In the genomic region with DNA sequence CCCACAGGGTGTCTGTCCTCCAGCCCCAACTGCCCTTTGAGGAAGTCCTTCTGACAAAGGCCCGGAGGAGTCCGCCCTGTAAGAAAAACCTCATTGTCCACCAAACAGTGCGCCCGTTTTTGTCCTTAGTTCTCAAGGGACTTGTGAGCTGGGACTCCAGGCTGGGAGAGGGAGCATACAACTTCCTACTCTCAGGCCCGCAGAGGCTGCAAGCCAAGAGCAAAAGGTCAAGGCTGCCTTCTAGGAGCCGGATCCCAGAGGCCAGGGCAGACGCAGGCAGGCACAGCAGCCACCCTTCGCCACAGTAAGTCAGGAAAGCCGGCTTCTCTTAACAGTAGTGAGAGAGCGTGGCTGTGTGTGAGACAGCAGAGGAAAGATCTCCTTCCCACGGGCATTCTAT, we compare ENCODE assay signal across 10 mouse cellular contexts. TPM values are rescaled to one million over a fixed set of nuclear protein-coding genes. Genes with fewer than 3 reads are reported as not detected.
DNase-seq lines count a peak whose midpoint lies in the region; ATAC-seq lines count a peak whose summit lies in the region.
"Had no signal": no experiment of that assay in that cellular context is flagged by ENCODE, and none has a peak within 500 bp of the region (broad histone marks: within the 10 kb centered on the region; RNA-seq: fewer than 3 reads in every experiment).

No protein-coding gene starts in this region.

- H3K27me3 ChIP-seq in midbrain, embryonic 10.5 days (ENCODE audit: low read depth, poor library complexity, severe bottlenecking), result peaks cover 42% of the 10 kb centered on the region
- H3K27me3 ChIP-seq in midbrain, embryonic 16.5 days (ENCODE audit: control insufficient read depth, insufficient read depth, low read depth, low read length), result no peaks in the 10 kb centered on the region

- ATAC-seq in midbrain, embryonic 16.5 days, result no peak
- ATAC-seq in activated CD4-positive, CD25-positive, alpha-beta regulatory T cell, adult 4 months, result no peak

- H3K4me3 ChIP-seq in midbrain, embryonic 10.5 days, result no peak overlapping the region
- no peak overlapping the region for H3K4me3 ChIP-seq in midbrain, embryonic 16.5 days (ENCODE audit: low read depth, low read length)
- H3K4me3 ChIP-seq: embryonic facial prominence, embryonic 12.5 days had no signal

- no peaks in the 10 kb centered on the region for H3K36me3 ChIP-seq in midbrain, embryonic 10.5 days
- H3K36me3 ChIP-seq in midbrain, embryonic 16.5 days (ENCODE audit: control insufficient read depth, insufficient read depth, low read length), result no peaks in the 10 kb centered on the region
- H3K36me3 ChIP-seq: embryonic facial prominence, embryonic 12.5 days had no signal

- H3K4me1 ChIP-seq in midbrain, embryonic 10.5 days, result peaks cover 42% of the 10 kb centered on the region
- H3K4me1 ChIP-seq in midbrain, embryonic 16.5 days (ENCODE audit: control insufficient read depth, insufficient read depth, low read length), result peaks cover 6% of the 10 kb centered on the region

- H3K27ac ChIP-seq in midbrain, embryonic 10.5 days (replicated peaks), result peak overlapping the region; percentile 77
- H3K27ac ChIP-seq in midbrain, embryonic 16.5 days (ENCODE audit: low read length), result no peak overlapping the region
- H3K27ac ChIP-seq: embryonic facial prominence, embryonic 12.5 days had no signal

- whole genome bisulfite sequencing in midbrain, embryonic 10.5 days, result 23% methylated on average over 11 of the region's 11 CpGs
- 31% methylated on average over 11 of the region's 11 CpGs for WGBS in midbrain, embryonic 16.5 days

- peak; percentile 29 for DNase-seq in midbrain, embryonic 10.5 days (ENCODE audit: low spot score)
- DNase-seq in adrenal gland, adult 2 months, result peak; percentile 87
- peak; percentile 39 for DNase-seq in embryo, embryonic 9.5 days (ENCODE audit: extremely low spot score)
- DNase-seq in testis, postnatal 10 days (ENCODE audit: low spot score), result peak; percentile 65
- DNase-seq in cerebellum, postnatal 25 days, result no peak
- DNase-seq: thymus, adult 18-20 months had no signal

- H3K9ac ChIP-seq in midbrain, embryonic 16.5 days (ENCODE audit: low read depth, low read length), result no peak overlapping the region
- H3K9ac ChIP-seq: embryonic facial prominence, embryonic 12.5 days had no signal

- no peak overlapping the region for H3K4me2 ChIP-seq in midbrain, embryonic 16.5 days (ENCODE audit: low read length)
- H3K4me2 ChIP-seq: embryonic facial prominence, embryonic 12.5 days had no signal

- 0 out of 2 replicates have a peak, but pooled peaks cover 6% of the 10 kb centered on the region for H3K9me3 ChIP-seq in midbrain, embryonic 10.5 days (replicated peaks)
- no peaks in the 10 kb centered on the region for H3K9me3 ChIP-seq in midbrain, embryonic 16.5 days (replicated peaks; ENCODE audit: control insufficient read depth, low read length, poor library complexity, severe bottlenecking)
- H3K9me3 ChIP-seq: embryonic facial prominence, embryonic 12.5 days had no signal

RNA-seq across cellular contexts. Expression of a gene that starts 4.1 kb away (rescaled TPM):
- 34.2 and 38.6 TPM in 2 replicates for polyA plus RNA-seq in midbrain, embryonic 10.5 days (2016; fragmentation: Nextera tagmentation; extraction: Ambion mirVana)
- 9.1 and 12.1 TPM in 2 replicates for polyA plus RNA-seq in midbrain, embryonic 16.5 days (2015; fragmentation: Nextera tagmentation; extraction: Ambion mirVana)
- 10 to 100 TPM in 1 of 2 experiments, 1 to 10 TPM in 1; 6.1 to 59.6 TPM for total RNA-seq in adrenal gland, adult 2 months (2021)
- 4.7 and 7.4 TPM in 2 replicates for polyA plus RNA-seq in adrenal gland, adult 2 months (2012; rRNA removed)
- polyA plus RNA-seq in activated CD4-positive, CD25-positive, alpha-beta regulatory T cell, adult 4 months (2017; shearing (Covaris generic)), result 1 to 10 TPM in 1 of 2 experiments, under 1 TPM in 1; 0.54 to 1.1 TPM
- total RNA-seq: MEL had no signal

Comparison
In these comparisons a context has a peak if more than half of its experiments do, and no peak if none do; other contexts are left out.
1. DNase-seq: peak in midbrain, embryonic 10.5 days (single experiment), adrenal gland, adult 2 months (single experiment), embryo, embryonic 9.5 days (single experiment) and testis, postnatal 10 days (single experiment); none in cerebellum, postnatal 25 days (0 of 2).